Mouse (Mus musculus): ENCODE data around the gene Pgrmc1. TPM values are rescaled to one million over a fixed set of nuclear protein-coding genes. Genes with fewer than 3 reads are reported as not detected.

Gene Pgrmc1
- polyA plus RNA-seq, 1 experiment from 2014 or later, result 733 TPM

DNA sequence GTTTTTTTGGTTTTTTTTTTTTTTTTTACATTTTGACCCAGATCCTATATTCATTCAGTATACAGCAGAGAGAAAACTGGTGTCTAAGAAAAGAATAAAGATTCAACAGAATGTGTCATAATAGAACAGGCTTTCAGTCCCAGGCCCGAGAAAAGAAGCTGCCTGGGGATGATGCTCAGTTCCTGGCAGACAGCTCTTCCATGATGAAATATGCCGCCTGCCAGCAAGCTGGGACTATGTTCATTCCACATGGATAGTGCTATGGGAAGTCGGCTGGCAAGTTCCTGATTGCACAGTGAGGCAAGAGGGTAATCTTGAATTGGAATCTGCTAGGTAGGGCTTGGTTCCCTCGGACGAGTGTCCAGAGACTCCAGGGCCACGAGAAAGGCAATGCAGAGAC is 42.0 kb downstream of the Pgrmc1 start:
- Histone ChIP-seq H3K27ac (replicated peaks; ENCODE audit: low read depth, low read length) (no peak overlapping the region), H3K9ac (replicated peaks; ENCODE audit: low read length) (no peak overlapping the region), H3K4me1 (ENCODE audit: control insufficient read depth, insufficient read depth, low read length) (peaks cover 8% of the 10 kb centered on the region; the same call in 1 of the 2 replicates), H3K9me3 (ENCODE audit: control insufficient read depth, low read length) (no peaks in the 10 kb centered on the region), H3K27me3 (ENCODE audit: control insufficient read depth, insufficient read depth, low read length) (no peaks in the 10 kb centered on the region), H3K4me3 (replicated peaks; ENCODE audit: low read depth, low read length) (no peak overlapping the region), H3K36me3 (ENCODE audit: control insufficient read depth, insufficient read depth, low read length) (no peaks in the 10 kb centered on the region), H3K4me2 (ENCODE audit: low read length) (no peak overlapping the region)
- DNase-seq (no peak), ATAC-seq (ENCODE audit: low FRiP score, low TSS enrichment) (no peak)
- WGBS, result 87% methylated on average over 6 of the region's 6 CpGs

DNA sequence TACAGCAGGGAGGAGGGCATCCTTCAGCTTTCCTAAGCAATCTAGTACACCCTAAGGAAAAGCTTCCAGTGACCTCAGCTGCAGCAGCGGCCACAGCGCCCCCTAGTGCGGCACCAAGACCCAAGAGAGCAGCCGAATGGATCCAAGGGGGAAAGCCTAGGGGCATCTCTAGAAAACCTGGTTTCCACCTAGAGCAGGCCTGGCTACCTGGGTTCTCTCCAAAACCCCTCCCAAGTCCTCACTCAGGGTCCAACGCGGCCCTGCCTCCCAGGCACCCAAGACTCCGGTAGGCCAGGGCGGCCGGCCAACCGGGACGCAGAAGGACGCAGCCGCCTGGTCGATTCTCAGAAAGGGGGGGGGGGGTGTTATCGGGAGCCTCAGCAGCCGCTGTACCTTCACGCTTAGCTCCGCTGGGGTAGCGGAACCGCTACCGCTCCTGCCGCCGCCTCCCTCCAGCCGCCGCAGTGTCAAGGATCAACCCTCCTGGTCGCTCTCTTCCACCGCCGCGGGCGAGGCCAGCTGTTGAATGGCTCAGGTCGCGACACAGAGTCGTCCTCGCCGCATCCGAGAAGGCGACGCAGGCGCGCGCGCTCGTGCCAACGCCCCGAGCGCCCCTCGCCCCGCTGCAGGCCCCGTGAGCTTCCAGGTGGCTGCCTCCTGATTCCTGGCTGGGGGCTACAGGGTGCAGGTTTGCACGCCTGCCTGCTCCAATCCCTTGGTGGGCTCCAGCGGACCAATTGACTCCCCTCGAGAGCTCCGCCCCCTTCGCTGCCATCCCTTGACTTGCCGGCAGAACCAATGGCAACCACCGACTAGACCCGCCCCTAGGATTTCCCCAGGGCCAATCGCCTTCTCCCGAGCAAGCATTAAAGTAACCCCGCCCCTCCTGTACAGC is 46.9 kb downstream of the Pgrmc1 start, which contains the start of gene Akap17b:
TSS of gene Akap17b (minus strand) at position 739 of the 895 bp plus-strand sequence.
- Histone ChIP-seq H3K4me3 (replicated peaks; ENCODE audit: low read depth, low read length) (peak within 1 kb of the TSS; percentile 57), H3K9me3 (ENCODE audit: control insufficient read depth, low read length) (no peaks in the 10 kb centered on the region), H3K36me3 (ENCODE audit: control insufficient read depth, insufficient read depth, low read length) (no peaks in the 10 kb centered on the region), H3K4me2 (ENCODE audit: low read length) (peak within 1 kb of the TSS; percentile 53), H3K9ac (replicated peaks; ENCODE audit: low read length) (peak within 1 kb of the TSS; percentile 64), H3K27ac (replicated peaks; ENCODE audit: low read depth, low read length) (peak within 1 kb of the TSS; percentile 79), H3K4me1 (ENCODE audit: control insufficient read depth, insufficient read depth, low read length) (peaks cover 8% of the 10 kb centered on the region; the same call in 1 of the 2 replicates), H3K27me3 (ENCODE audit: control insufficient read depth, insufficient read depth, low read length) (no peaks in the 10 kb centered on the region)
- DNase-seq (peak; percentile 92), ATAC-seq (ENCODE audit: low FRiP score, low TSS enrichment) (peak; percentile 92)
- 21% methylated on average over 58 of the region's 60 CpGs for WGBS

Other genes starting within 250 kb of the Pgrmc1 start
- gene Gm6268, start 196.9 kb upstream of the Pgrmc1 start, polyA plus RNA-seq (2014; fragmentation: Nextera tagmentation; extraction: Ambion mirVana), result not detected in 2 replicates
- not detected in 2 replicates for gene Gm14569, start 106.4 kb upstream of the Pgrmc1 start, polyA plus RNA-seq (2014; fragmentation: Nextera tagmentation; extraction: Ambion mirVana)
- 6.2 and 7.2 TPM in 2 replicates for gene Akap17b, start 47.2 kb downstream of the Pgrmc1 start, polyA plus RNA-seq (2014; fragmentation: Nextera tagmentation; extraction: Ambion mirVana)
- 0.65 and 0.71 TPM in 2 replicates for gene Slc25a43, start 145.5 kb downstream of the Pgrmc1 start, polyA plus RNA-seq (2014; fragmentation: Nextera tagmentation; extraction: Ambion mirVana)
- gene Slc25a5, start 197.4 kb downstream of the Pgrmc1 start, polyA plus RNA-seq (2014; fragmentation: Nextera tagmentation; extraction: Ambion mirVana), result 552 and 571 TPM in 2 replicates

All from midbrain, embryonic 14.5 days (tissue).